Mouse (Mus musculus): ENCODE measurements around the gene Klf12. TPM values are rescaled to one million over a fixed set of nuclear protein-coding genes. Genes with fewer than 3 reads are reported as not detected.
A peak's percentile ranks its signal among the peaks of the same experiment; 100 is the strongest.

Klf12 gene
- polyA plus RNA-seq, 1 experiment: 8.2 TPM

DNA sequence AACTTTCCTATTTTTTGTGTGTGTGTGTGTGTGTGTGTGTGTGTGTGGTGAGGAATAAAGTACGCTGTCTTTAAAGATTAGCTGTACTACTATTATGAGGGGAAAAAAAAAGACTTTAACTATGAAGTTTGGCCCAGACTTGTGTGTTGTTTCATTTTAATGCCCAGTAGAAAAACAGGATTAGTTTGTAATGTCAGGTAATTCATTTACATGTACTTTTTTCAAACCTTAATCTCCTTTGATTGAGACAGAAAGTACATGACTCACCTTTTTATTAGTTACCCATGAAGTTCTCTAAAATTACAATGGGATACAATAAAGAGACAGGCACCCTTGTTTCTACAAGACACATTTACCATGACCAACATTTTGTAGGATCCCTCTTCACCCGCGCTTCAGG lies 383.6 kb downstream of the Klf12 start:
- TF ChIP-seq EP300 (IDR thresholded peaks at IDR 0.05; ENCODE audit: insufficient read depth, low read depth, low read length): no peak
- no peak overlapping the region for H3K9ac ChIP-seq (ENCODE audit: low read depth, poor library complexity, severe bottlenecking)
- no peaks in the 10 kb centered on the region for H3K36me3 ChIP-seq (ENCODE audit: control insufficient read depth, insufficient read depth, low read length, poor library complexity, severe bottlenecking)
- H3K4me1 ChIP-seq (ENCODE audit: control insufficient read depth, insufficient read depth, low read length): peaks cover 1% of the 10 kb centered on the region
- no peak overlapping the region for H3K27ac ChIP-seq (ENCODE audit: insufficient read depth, low read length)
- H3K4me3 ChIP-seq (ENCODE audit: low read depth, low read length): no peak overlapping the region
- no peaks in the 10 kb centered on the region for H3K27me3 ChIP-seq (ENCODE audit: control insufficient read depth, insufficient read depth, low read length, poor library complexity, severe bottlenecking)
- H3K9me3 ChIP-seq (replicated peaks; ENCODE audit: control insufficient read depth, insufficient read depth, low read length, poor library complexity, severe bottlenecking): no peaks in the 10 kb centered on the region

GRCm38 (mm10) chr14:99898861-99899260 lies 385.6 kb downstream of the Klf12 start:
- no peak overlapping the region for H3K9ac ChIP-seq (ENCODE audit: low read depth, poor library complexity, severe bottlenecking)
- no peak overlapping the region for H3K27ac ChIP-seq (ENCODE audit: insufficient read depth, low read length)
- no peaks in the 10 kb centered on the region for H3K9me3 ChIP-seq (replicated peaks; ENCODE audit: control insufficient read depth, insufficient read depth, low read length, poor library complexity, severe bottlenecking)
- no peaks in the 10 kb centered on the region for H3K36me3 ChIP-seq (ENCODE audit: control insufficient read depth, insufficient read depth, low read length, poor library complexity, severe bottlenecking)
- H3K4me1 ChIP-seq (ENCODE audit: control insufficient read depth, insufficient read depth, low read length): peaks cover 1% of the 10 kb centered on the region
- TF ChIP-seq EP300 (IDR thresholded peaks at IDR 0.05; ENCODE audit: insufficient read depth, low read depth, low read length) (no peak), CTCF (IDR thresholded peaks at IDR 0.05; ENCODE audit: low read depth, low read length) (no peak), POLR2A (IDR thresholded peaks at IDR 0.05; ENCODE audit: insufficient read depth, low read length) (no peak)
- no peak overlapping the region for H3K4me3 ChIP-seq (ENCODE audit: low read depth, low read length)
- H3K27me3 ChIP-seq (ENCODE audit: control insufficient read depth, insufficient read depth, low read length, poor library complexity, severe bottlenecking): no peaks in the 10 kb centered on the region

DNA sequence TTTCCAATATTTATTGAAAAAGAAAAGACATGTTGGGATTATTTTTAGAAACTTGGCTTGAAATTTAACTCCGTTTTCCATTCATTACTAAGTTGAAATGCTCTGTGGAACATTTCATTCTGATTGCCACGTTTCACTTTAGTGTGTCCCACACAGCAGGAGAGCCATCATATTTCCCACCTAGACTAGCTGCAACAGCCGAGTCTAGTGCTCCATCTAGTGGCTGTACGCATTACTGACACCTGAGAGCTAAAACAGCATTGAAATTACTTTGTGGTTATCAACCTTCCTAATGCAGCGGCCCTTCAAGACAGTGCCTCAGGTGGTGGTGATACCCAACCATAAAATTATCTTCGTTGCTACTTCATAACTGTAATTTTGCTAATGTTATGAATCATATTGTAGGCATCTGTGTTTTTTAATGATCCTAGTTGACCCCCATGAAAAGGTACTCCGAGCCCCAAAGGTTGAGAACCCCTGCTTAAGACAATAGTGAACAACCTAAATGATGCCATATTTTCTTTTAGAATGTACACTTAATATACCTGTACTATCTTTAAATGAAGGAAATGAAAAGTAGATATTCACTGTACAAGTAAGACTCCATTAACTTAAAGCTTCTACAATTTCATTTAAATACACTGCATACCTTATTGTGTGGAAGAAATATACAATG lies 389.6 kb downstream of the Klf12 start:
- Histone ChIP-seq H3K27ac (ENCODE audit: insufficient read depth, low read length) (no peak overlapping the region), H3K4me3 (ENCODE audit: low read depth, low read length) (no peak overlapping the region), H3K9me3 (replicated peaks; ENCODE audit: control insufficient read depth, insufficient read depth, low read length, poor library complexity, severe bottlenecking) (no peaks in the 10 kb centered on the region), H3K36me3 (ENCODE audit: control insufficient read depth, insufficient read depth, low read length, poor library complexity, severe bottlenecking) (no peaks in the 10 kb centered on the region), H3K27me3 (ENCODE audit: control insufficient read depth, insufficient read depth, low read length, poor library complexity, severe bottlenecking) (no peaks in the 10 kb centered on the region), H3K9ac (ENCODE audit: low read depth, poor library complexity, severe bottlenecking) (no peak overlapping the region), H3K4me1 (ENCODE audit: control insufficient read depth, insufficient read depth, low read length) (no peaks in the 10 kb centered on the region)
- TF ChIP-seq CTCF (IDR thresholded peaks at IDR 0.05; ENCODE audit: low read depth, low read length): peak; percentile 38
- no peak for TF ChIP-seq EP300 (IDR thresholded peaks at IDR 0.05; ENCODE audit: insufficient read depth, low read depth, low read length)
- no peak for TF ChIP-seq POLR2A (IDR thresholded peaks at IDR 0.05; ENCODE audit: insufficient read depth, low read length)

GRCm38 (mm10) chr14:99894062-99894461 lies 390.4 kb downstream of the Klf12 start:
- H3K27ac ChIP-seq (ENCODE audit: insufficient read depth, low read length): no peak overlapping the region
- H3K9me3 ChIP-seq (replicated peaks; ENCODE audit: control insufficient read depth, insufficient read depth, low read length, poor library complexity, severe bottlenecking): no peaks in the 10 kb centered on the region
- no peaks in the 10 kb centered on the region for H3K27me3 ChIP-seq (ENCODE audit: control insufficient read depth, insufficient read depth, low read length, poor library complexity, severe bottlenecking)
- H3K4me3 ChIP-seq (ENCODE audit: low read depth, low read length): no peak overlapping the region
- H3K36me3 ChIP-seq (ENCODE audit: control insufficient read depth, insufficient read depth, low read length, poor library complexity, severe bottlenecking): no peaks in the 10 kb centered on the region
- TF ChIP-seq CTCF (IDR thresholded peaks at IDR 0.05; ENCODE audit: low read depth, low read length) (no peak), POLR2A (IDR thresholded peaks at IDR 0.05; ENCODE audit: insufficient read depth, low read length) (no peak), EP300 (IDR thresholded peaks at IDR 0.05; ENCODE audit: insufficient read depth, low read depth, low read length) (no peak)
- H3K9ac ChIP-seq (ENCODE audit: low read depth, poor library complexity, severe bottlenecking): no peak overlapping the region
- no peaks in the 10 kb centered on the region for H3K4me1 ChIP-seq (ENCODE audit: control insufficient read depth, insufficient read depth, low read length)

DNA sequence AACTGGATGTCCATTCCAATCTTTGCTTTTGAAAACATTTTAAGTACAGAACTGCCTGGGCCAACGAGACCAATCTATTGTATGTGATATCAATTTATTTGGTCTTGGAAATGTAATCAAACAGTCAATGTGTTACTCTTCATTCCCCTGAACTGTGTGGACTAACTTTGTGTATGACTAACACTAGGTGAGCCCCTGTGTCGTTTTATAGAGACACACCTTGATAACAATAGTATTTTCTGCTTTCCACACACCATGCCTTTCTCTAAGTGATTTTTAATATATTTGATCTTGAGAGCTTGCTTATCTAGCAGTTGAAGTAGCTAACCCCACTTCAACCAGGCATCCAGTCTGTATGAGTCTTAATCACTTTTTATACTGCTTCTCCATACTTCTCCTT lies 398.0 kb downstream of the Klf12 start:
- H3K27me3 ChIP-seq (ENCODE audit: control insufficient read depth, insufficient read depth, low read length, poor library complexity, severe bottlenecking): no peaks in the 10 kb centered on the region
- H3K27ac ChIP-seq (ENCODE audit: insufficient read depth, low read length): no peak overlapping the region
- no peak overlapping the region for H3K9ac ChIP-seq (ENCODE audit: low read depth, poor library complexity, severe bottlenecking)
- no peaks in the 10 kb centered on the region for H3K9me3 ChIP-seq (replicated peaks; ENCODE audit: control insufficient read depth, insufficient read depth, low read length, poor library complexity, severe bottlenecking)
- no peaks in the 10 kb centered on the region for H3K4me1 ChIP-seq (ENCODE audit: control insufficient read depth, insufficient read depth, low read length)
- TF ChIP-seq EP300 (IDR thresholded peaks at IDR 0.05; ENCODE audit: insufficient read depth, low read depth, low read length) (no peak), CTCF (IDR thresholded peaks at IDR 0.05; ENCODE audit: low read depth, low read length) (no peak), POLR2A (IDR thresholded peaks at IDR 0.05; ENCODE audit: insufficient read depth, low read length) (no peak)
- no peak overlapping the region for H3K4me3 ChIP-seq (ENCODE audit: low read depth, low read length)
- no peaks in the 10 kb centered on the region for H3K36me3 ChIP-seq (ENCODE audit: control insufficient read depth, insufficient read depth, low read length, poor library complexity, severe bottlenecking)

DNA sequence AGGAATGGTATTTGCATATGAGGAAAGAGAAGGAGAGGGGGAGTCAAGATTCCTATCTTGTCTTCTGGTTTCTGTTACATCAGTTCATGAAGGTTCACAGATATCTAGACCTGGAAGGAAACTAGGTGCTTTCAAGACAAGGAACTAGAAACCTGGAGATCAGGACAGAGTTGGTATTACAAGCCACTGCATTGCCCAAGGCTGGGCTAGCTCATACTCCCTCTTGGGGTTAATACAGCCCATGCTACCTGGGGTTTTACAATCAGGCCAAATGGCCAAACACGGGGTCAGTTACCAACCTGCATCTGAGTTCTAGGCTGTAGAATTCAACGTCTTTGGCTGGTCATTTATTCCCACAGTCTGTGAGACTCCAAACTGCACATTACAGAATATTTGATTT lies 398.9 kb downstream of the Klf12 start:
- Histone ChIP-seq H3K9ac (ENCODE audit: low read depth, poor library complexity, severe bottlenecking) (no peak overlapping the region), H3K4me1 (ENCODE audit: control insufficient read depth, insufficient read depth, low read length) (no peaks in the 10 kb centered on the region), H3K4me3 (ENCODE audit: low read depth, low read length) (no peak overlapping the region), H3K27ac (ENCODE audit: insufficient read depth, low read length) (no peak overlapping the region), H3K36me3 (ENCODE audit: control insufficient read depth, insufficient read depth, low read length, poor library complexity, severe bottlenecking) (no peaks in the 10 kb centered on the region), H3K9me3 (replicated peaks; ENCODE audit: control insufficient read depth, insufficient read depth, low read length, poor library complexity, severe bottlenecking) (no peaks in the 10 kb centered on the region), H3K27me3 (ENCODE audit: control insufficient read depth, insufficient read depth, low read length, poor library complexity, severe bottlenecking) (no peaks in the 10 kb centered on the region)
- TF ChIP-seq CTCF (IDR thresholded peaks at IDR 0.05; ENCODE audit: low read depth, low read length) (no peak), EP300 (IDR thresholded peaks at IDR 0.05; ENCODE audit: insufficient read depth, low read depth, low read length) (no peak)

All from ES-Bruce4 (cell line).